Mouse (Mus musculus): Measurements from ENCODE around the gene Cdk9. TPM values are rescaled to one million over a fixed set of nuclear protein-coding genes. Genes with fewer than 3 reads are reported as not detected.

The Cdk9 gene
- polyA plus RNA-seq, 1 experiment: 109 TPM

GRCm38 (mm10) chr2:32739311-32739710, 26.4 kb upstream of the Cdk9 start:
- no peak overlapping the region for H3K4me3 ChIP-seq (ENCODE audit: low read depth, low read length)
- no peak overlapping the region for H3K27ac ChIP-seq (ENCODE audit: insufficient read depth, low read length)
- no peaks in the 10 kb centered on the region for H3K36me3 ChIP-seq (ENCODE audit: control insufficient read depth, insufficient read depth, low read length, poor library complexity, severe bottlenecking)
- H3K27me3 ChIP-seq (ENCODE audit: control insufficient read depth, insufficient read depth, low read length, poor library complexity, severe bottlenecking): no peaks in the 10 kb centered on the region
- no peaks in the 10 kb centered on the region for H3K4me1 ChIP-seq (ENCODE audit: control insufficient read depth, insufficient read depth, low read length)
- H3K9ac ChIP-seq (ENCODE audit: low read depth, poor library complexity, severe bottlenecking): no peak overlapping the region
- no peak for TF ChIP-seq EP300 (IDR thresholded peaks at IDR 0.05; ENCODE audit: insufficient read depth, low read depth, low read length)
- no peak for TF ChIP-seq CTCF (IDR thresholded peaks at IDR 0.05; ENCODE audit: low read depth, low read length)
- no peak for TF ChIP-seq POLR2A (IDR thresholded peaks at IDR 0.05; ENCODE audit: insufficient read depth, low read length)
- H3K9me3 ChIP-seq (replicated peaks; ENCODE audit: control insufficient read depth, insufficient read depth, low read length, poor library complexity, severe bottlenecking): no peaks in the 10 kb centered on the region

GRCm38 (mm10) chr2:32737008-32737407, 24.1 kb upstream of the Cdk9 start:
- Histone ChIP-seq H3K4me3 (ENCODE audit: low read depth, low read length) (no peak overlapping the region), H3K27me3 (ENCODE audit: control insufficient read depth, insufficient read depth, low read length, poor library complexity, severe bottlenecking) (no peaks in the 10 kb centered on the region), H3K4me1 (ENCODE audit: control insufficient read depth, insufficient read depth, low read length) (no peaks in the 10 kb centered on the region), H3K9ac (ENCODE audit: low read depth, poor library complexity, severe bottlenecking) (no peak overlapping the region), H3K36me3 (ENCODE audit: control insufficient read depth, insufficient read depth, low read length, poor library complexity, severe bottlenecking) (no peaks in the 10 kb centered on the region), H3K9me3 (replicated peaks; ENCODE audit: control insufficient read depth, insufficient read depth, low read length, poor library complexity, severe bottlenecking) (no peaks in the 10 kb centered on the region), H3K27ac (ENCODE audit: insufficient read depth, low read length) (no peak overlapping the region)
- TF ChIP-seq EP300 (IDR thresholded peaks at IDR 0.05; ENCODE audit: insufficient read depth, low read depth, low read length) (no peak), CTCF (IDR thresholded peaks at IDR 0.05; ENCODE audit: low read depth, low read length) (no peak), POLR2A (IDR thresholded peaks at IDR 0.05; ENCODE audit: insufficient read depth, low read length) (no peak)

DNA sequence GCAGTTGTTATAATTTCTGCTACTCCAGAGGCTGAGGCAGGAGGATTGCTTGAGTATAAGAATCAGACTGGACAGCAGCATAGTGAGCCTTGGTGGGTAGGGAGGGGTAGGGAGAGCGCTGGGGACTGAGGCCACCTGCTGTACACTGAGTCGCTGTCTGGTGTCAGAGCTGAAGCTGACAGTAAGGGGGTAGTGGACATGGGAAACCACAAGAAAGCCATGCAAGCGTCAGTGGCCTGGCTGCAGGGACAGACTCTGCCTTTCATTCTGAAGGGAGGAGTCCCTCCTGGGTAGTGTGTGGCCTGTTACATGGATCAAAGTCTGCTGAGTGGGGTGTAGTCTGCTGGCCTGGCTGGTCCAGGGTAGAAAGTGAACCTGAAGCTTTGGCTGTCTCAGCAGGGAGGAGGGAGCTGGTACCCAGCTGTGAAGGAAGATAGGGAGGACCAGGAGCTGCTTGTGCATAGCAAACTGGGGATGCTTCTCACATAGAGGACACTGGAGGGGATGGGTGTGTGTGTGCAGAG, 23.5 kb upstream of the Cdk9 start:
- no peaks in the 10 kb centered on the region for H3K4me1 ChIP-seq (ENCODE audit: control insufficient read depth, insufficient read depth, low read length)
- no peak overlapping the region for H3K27ac ChIP-seq (ENCODE audit: insufficient read depth, low read length)
- no peaks in the 10 kb centered on the region for H3K9me3 ChIP-seq (replicated peaks; ENCODE audit: control insufficient read depth, insufficient read depth, low read length, poor library complexity, severe bottlenecking)

DNA sequence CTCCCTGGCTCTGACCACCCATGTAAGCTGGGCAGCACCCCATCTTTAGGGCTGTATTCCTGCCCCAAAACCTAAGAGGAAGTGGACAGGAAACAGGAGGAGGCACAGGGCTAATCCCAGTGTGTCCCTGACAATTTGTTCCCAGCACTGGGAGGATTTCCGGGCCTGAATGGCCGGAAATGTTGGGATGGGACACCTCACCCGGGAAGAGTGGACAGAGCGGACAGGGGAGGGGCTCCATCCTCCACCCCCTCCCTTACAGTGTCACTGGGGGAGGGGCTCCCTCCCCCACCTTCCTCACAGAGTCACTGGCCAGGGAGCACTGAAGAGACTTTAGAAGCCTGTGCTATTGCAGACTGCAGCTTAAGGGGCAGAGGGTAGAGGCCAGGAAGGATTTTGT, 22.1 kb upstream of the Cdk9 start:
- Histone ChIP-seq H3K4me3 (ENCODE audit: low read depth, low read length) (no peak overlapping the region), H3K36me3 (ENCODE audit: control insufficient read depth, insufficient read depth, low read length, poor library complexity, severe bottlenecking) (no peaks in the 10 kb centered on the region), H3K27ac (ENCODE audit: insufficient read depth, low read length) (no peak overlapping the region)

More for the DNA sequence above, 23.5 kb upstream of the Cdk9 start:
- H3K4me3 ChIP-seq (ENCODE audit: low read depth, low read length): no peak overlapping the region
- H3K36me3 ChIP-seq (ENCODE audit: control insufficient read depth, insufficient read depth, low read length, poor library complexity, severe bottlenecking): no peaks in the 10 kb centered on the region
- H3K9ac ChIP-seq (ENCODE audit: low read depth, poor library complexity, severe bottlenecking): no peak overlapping the region
- no peaks in the 10 kb centered on the region for H3K27me3 ChIP-seq (ENCODE audit: control insufficient read depth, insufficient read depth, low read length, poor library complexity, severe bottlenecking)
- no peak for TF ChIP-seq EP300 (IDR thresholded peaks at IDR 0.05; ENCODE audit: insufficient read depth, low read depth, low read length)
- no peak for TF ChIP-seq POLR2A (IDR thresholded peaks at IDR 0.05; ENCODE audit: insufficient read depth, low read length)
- TF ChIP-seq CTCF (IDR thresholded peaks at IDR 0.05; ENCODE audit: low read depth, low read length): no peak

GRCm38 (mm10) chr2:32734480-32734879, 21.6 kb upstream of the Cdk9 start:
- no peak for TF ChIP-seq EP300 (IDR thresholded peaks at IDR 0.05; ENCODE audit: insufficient read depth, low read depth, low read length)
- no peak for TF ChIP-seq POLR2A (IDR thresholded peaks at IDR 0.05; ENCODE audit: insufficient read depth, low read length)
- Histone ChIP-seq H3K4me1 (ENCODE audit: control insufficient read depth, insufficient read depth, low read length) (no peaks in the 10 kb centered on the region), H3K36me3 (ENCODE audit: control insufficient read depth, insufficient read depth, low read length, poor library complexity, severe bottlenecking) (no peaks in the 10 kb centered on the region), H3K9me3 (replicated peaks; ENCODE audit: control insufficient read depth, insufficient read depth, low read length, poor library complexity, severe bottlenecking) (no peaks in the 10 kb centered on the region), H3K9ac (ENCODE audit: low read depth, poor library complexity, severe bottlenecking) (no peak overlapping the region), H3K27me3 (ENCODE audit: control insufficient read depth, insufficient read depth, low read length, poor library complexity, severe bottlenecking) (no peaks in the 10 kb centered on the region), H3K4me3 (ENCODE audit: low read depth, low read length) (no peak overlapping the region), H3K27ac (ENCODE audit: insufficient read depth, low read length) (no peak overlapping the region)

More for the DNA sequence above, 22.1 kb upstream of the Cdk9 start:
- no peak for TF ChIP-seq EP300 (IDR thresholded peaks at IDR 0.05; ENCODE audit: insufficient read depth, low read depth, low read length)
- TF ChIP-seq POLR2A (IDR thresholded peaks at IDR 0.05; ENCODE audit: insufficient read depth, low read length): no peak
- TF ChIP-seq CTCF (IDR thresholded peaks at IDR 0.05; ENCODE audit: low read depth, low read length): no peak
- Histone ChIP-seq H3K27me3 (ENCODE audit: control insufficient read depth, insufficient read depth, low read length, poor library complexity, severe bottlenecking) (no peaks in the 10 kb centered on the region), H3K4me1 (ENCODE audit: control insufficient read depth, insufficient read depth, low read length) (no peaks in the 10 kb centered on the region), H3K9ac (ENCODE audit: low read depth, poor library complexity, severe bottlenecking) (no peak overlapping the region), H3K9me3 (replicated peaks; ENCODE audit: control insufficient read depth, insufficient read depth, low read length, poor library complexity, severe bottlenecking) (no peaks in the 10 kb centered on the region)

- Histone ChIP-seq H3K36me3 (ENCODE audit: control insufficient read depth, insufficient read depth, low read length, poor library complexity, severe bottlenecking) (no peaks in the 10 kb centered on the region), H3K27me3 (ENCODE audit: control insufficient read depth, insufficient read depth, low read length, poor library complexity, severe bottlenecking) (no peaks in the 10 kb centered on the region), H3K9me3 (replicated peaks; ENCODE audit: control insufficient read depth, insufficient read depth, low read length, poor library complexity, severe bottlenecking) (no peaks in the 10 kb centered on the region), H3K9ac (ENCODE audit: low read depth, poor library complexity, severe bottlenecking) (no peak overlapping the region), H3K27ac (ENCODE audit: insufficient read depth, low read length) (no peak overlapping the region), H3K4me3 (ENCODE audit: low read depth, low read length) (no peak overlapping the region), H3K4me1 (ENCODE audit: control insufficient read depth, insufficient read depth, low read length) (peaks cover 2% of the 10 kb centered on the region)
- no peak for TF ChIP-seq CTCF (IDR thresholded peaks at IDR 0.05; ENCODE audit: low read depth, low read length)
- TF ChIP-seq POLR2A (IDR thresholded peaks at IDR 0.05; ENCODE audit: insufficient read depth, low read length): no peak
- TF ChIP-seq EP300 (IDR thresholded peaks at IDR 0.05; ENCODE audit: insufficient read depth, low read depth, low read length): no peak
Measured at GRCm38 (mm10) chr2:32732695-32733094, 19.8 kb upstream of the Cdk9 start.

All from ES-Bruce4 (cell line).